Mouse (Mus musculus): ENCODE data around the gene Cntnap5a. TPM values are rescaled to one million over a fixed set of nuclear protein-coding genes. Genes with fewer than 3 reads are reported as not detected.

The Cntnap5a gene
- total RNA-seq, 2 experiments from 2014 or later = 30.6 to 31.5 TPM

GRCm38 (mm10) chr1:116365606-116366005 lies 681.0 kb downstream of the Cntnap5a start:
- DNase-seq (ENCODE audit: low spot score in 2 of 2) = no peak

- DNase-seq (ENCODE audit: low spot score in 2 of 2) = no peak
Observed at GRCm38 (mm10) chr1:116366171-116366570, 681.6 kb downstream of the Cntnap5a start.

GRCm38 (mm10) chr1:116366806-116367205 lies 682.2 kb downstream of the Cntnap5a start:
- DNase-seq (ENCODE audit: low spot score in 2 of 2) = no peak

- no peak for DNase-seq (ENCODE audit: low spot score in 2 of 2)
Observed at GRCm38 (mm10) chr1:116367572-116367971, 683.0 kb downstream of the Cntnap5a start.

- no peak for DNase-seq (ENCODE audit: low spot score in 2 of 2)
Observed at GRCm38 (mm10) chr1:116370817-116371216, 686.3 kb downstream of the Cntnap5a start.

- no peak for DNase-seq (ENCODE audit: low spot score in 2 of 2)
Observed at GRCm38 (mm10) chr1:116373551-116373950, 689.0 kb downstream of the Cntnap5a start.

GRCm38 (mm10) chr1:116392390-116392789 lies 707.8 kb downstream of the Cntnap5a start:
- no peak for DNase-seq (ENCODE audit: low spot score in 2 of 2)

GRCm38 (mm10) chr1:116401996-116402656 lies 717.6 kb downstream of the Cntnap5a start:
- DNase-seq (ENCODE audit: low spot score in 2 of 2) = no peak

GRCm38 (mm10) chr1:116409836-116410235 lies 725.3 kb downstream of the Cntnap5a start:
- DNase-seq (ENCODE audit: low spot score in 2 of 2) = peak; percentile 12 to 36

GRCm38 (mm10) chr1:116428396-116428795 lies 743.8 kb downstream of the Cntnap5a start:
- DNase-seq (ENCODE audit: low spot score in 2 of 2) = no peak

GRCm38 (mm10) chr1:116455115-116455717 lies 770.7 kb downstream of the Cntnap5a start:
- no peak for DNase-seq (ENCODE audit: low spot score in 2 of 2)

- peak; percentile 77 to 78 for DNase-seq (ENCODE audit: low spot score in 2 of 2)
Observed at GRCm38 (mm10) chr1:116477703-116478102, 793.1 kb downstream of the Cntnap5a start.

GRCm38 (mm10) chr1:116488780-116489569 lies 804.4 kb downstream of the Cntnap5a start:
- DNase-seq (ENCODE audit: low spot score in 2 of 2) = no peak

GRCm38 (mm10) chr1:116577969-116578666 lies 893.6 kb downstream of the Cntnap5a start:
- no peak for DNase-seq (ENCODE audit: low spot score in 2 of 2)

- no peak for DNase-seq (ENCODE audit: low spot score in 2 of 2)
Observed at GRCm38 (mm10) chr1:116616272-116616671, 931.7 kb downstream of the Cntnap5a start.

Small RNA genes within 50 kb of the gene (microRNA-seq; reads per million reads assigned to microRNA genes)
- 0 reads per million in 2 experiments for gene Gm23393

Measured in left cerebral cortex, adult 18-20 months (tissue).